Mouse (Mus musculus) T-helper 2 cell (primary cell): ENCODE measurements around the gene Slc24a2.

ENCODE experiments used
- in situ Hi-C: fragments of 300-600 bp; cut with MboI, MseI; formaldehyde crosslinking; loops from one replicate; pipeline ENCODE4 v1.15.1; 2025; ENCODE audit warnings: high pct_unique_total_duplicates

The Slc24a2 gene

DNA sequence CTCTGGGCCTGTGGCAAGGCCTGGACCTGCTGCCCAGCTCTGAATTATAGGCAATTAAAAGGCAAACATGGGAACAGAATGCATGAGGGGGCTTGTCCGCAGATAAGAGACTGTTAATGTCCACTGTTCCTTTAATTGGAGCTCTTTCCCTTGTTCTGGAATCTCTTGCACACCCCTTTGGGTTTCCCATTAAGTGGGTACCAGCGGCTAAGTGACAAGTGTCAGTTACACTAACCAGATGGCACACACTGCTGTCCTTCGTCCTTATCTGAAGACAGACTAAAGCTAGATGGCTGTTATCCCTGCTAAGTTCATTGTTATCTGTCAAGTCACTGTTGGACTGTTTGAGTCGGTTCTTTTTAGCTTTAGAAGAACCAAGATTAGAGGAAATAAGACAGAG lies 274.8 kb downstream of the Slc24a2 start:
- in situ Hi-C loops: no loop called here

GRCm38 (mm10) chr4:86953519-86953918 lies 276.8 kb downstream of the Slc24a2 start:
- in situ Hi-C loops: no loop called here

DNA sequence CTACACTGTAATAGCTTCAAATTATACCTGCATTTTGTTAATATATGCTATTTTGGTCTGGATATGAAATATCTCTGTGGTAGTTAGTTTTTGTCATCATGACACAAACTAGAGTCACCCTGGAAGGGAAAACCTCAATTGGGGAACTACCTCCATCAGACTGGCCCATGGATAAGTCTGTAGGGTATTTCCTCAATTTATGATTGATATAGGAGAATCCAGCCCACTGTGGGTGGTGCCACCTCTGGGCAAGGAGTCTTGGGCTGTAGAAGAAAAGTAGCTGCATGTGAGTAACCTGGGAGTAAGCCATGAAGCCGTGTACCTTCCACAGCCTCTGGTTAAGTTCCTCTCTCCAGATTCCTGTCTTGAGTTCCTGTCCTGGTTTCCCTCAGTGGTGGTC lies 281.5 kb downstream of the Slc24a2 start:
- in situ Hi-C loops: no loop called here

- in situ Hi-C loops: no loop called here
These were observed 287.0 kb downstream of the Slc24a2 start for GRCm38 (mm10) chr4:86943296-86943695.

GRCm38 (mm10) chr4:86942656-86943055 lies 287.6 kb downstream of the Slc24a2 start:
- in situ Hi-C loops: no loop called here

DNA sequence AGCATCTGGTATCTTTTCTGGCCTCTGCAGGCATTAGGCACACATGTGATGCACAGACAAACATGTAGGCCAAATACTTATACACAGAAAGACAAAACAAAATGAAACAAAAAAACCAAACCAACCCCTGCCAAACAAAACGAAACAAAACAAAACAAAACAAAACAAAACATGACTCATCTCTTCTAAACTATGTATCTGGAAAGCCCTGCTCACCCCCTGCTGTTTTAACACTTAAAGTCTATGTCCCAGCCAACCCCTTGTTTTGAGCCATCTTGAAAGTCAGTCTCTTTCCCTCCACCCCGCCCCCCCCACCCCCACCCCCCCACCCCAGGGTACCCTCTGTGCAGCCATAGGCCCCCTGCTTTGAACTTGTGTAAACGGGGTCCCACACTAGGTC lies 293.6 kb downstream of the Slc24a2 start:
- in situ Hi-C loops: no loop called here

- in situ Hi-C loops: no loop called here
These were observed 294.1 kb downstream of the Slc24a2 start for GRCm38 (mm10) chr4:86936217-86936616.
